Mouse (Mus musculus) adrenal gland, adult (tissue): ENCODE data around the gene Reps2.

ENCODE experiments used
- DNase-seq, 2 experiments: peaks; one replicate each; pipeline ENCODE4 v3.0.0; 2022 to 2023; ENCODE audit warnings: low spot score in 1 of 2; ENCODE audit not compliant: inconsistent age in 2 of 2

Reps2 gene

DNA sequence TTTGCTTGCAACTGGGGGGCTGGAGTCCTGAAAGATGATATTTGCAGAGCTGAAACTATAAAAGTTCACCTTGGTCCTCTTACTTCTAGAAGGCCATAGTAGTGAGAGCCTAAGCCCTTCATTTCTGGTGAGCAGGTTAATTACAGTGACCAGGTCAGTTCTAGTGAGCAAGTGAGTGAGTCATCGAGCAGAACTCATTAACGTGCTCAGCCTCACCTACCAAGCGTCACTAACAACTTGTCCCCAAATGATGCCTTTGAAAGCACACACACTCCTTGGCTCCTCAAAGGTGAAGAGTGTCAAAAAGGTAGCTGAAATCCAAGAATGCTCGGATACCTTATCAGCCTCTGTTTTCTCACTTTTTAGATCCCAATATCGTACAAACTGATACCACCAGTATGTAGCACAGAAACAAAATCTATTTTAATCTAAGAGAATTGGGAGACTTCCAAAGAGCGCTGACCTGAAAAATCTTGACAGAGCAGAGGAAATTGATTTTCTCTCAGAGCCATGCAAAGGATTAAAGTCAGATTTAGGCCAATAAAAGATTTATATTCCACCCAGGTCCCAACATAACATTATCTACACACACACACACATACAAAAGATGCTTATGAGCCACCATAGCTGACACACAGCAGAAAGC lies 53.2 kb downstream of the Reps2 start:
- DNase-seq = no peak

DNA sequence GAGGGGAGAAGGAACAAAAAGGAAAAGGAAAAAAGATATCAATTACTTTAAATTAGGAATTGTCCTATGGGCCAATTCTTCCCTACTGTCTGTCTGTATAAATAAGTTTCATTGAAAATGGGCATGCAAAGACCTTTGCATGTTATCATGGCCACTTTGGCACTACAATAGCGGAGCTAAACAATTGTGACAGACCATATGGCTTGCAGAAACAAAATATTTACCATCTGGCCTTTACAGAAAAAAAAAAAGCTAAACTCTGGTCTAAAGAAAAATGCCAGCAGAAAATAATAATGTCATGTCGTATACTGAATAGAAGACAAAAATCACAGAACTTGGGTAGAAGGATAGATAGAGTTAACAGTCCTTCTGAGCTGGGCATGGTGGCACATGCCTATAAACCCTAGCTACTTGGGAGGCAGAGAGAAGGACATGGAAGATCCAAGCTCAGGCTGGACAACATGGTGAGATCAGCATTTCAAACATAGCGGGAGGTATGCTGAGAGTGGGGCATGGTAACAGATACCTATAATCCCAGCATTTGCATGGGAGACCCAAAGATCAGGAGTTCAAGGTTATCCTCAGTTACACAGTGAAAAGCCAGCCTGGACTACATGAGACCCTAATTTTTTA lies 54.2 kb downstream of the Reps2 start:
- DNase-seq = no peak

DNA sequence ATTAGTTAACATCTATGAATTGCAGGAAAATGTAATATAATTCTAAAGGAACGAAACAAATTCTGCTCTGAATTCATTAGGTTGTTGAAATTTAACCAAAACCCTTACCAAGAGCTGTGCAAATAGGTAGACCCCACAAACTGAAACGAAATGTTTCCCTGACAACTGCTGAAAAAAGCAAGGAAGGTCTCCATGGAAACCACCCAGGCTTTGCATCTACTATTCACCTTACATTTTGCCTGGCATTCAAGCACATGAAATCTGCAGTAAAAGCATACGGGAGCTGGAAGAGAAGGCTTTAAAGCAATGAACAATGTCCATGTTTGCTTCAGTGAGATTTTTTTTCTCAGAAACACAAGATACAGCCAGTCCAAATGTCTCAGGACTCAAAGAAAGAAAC lies 59.1 kb downstream of the Reps2 start:
- no peak for DNase-seq

DNA sequence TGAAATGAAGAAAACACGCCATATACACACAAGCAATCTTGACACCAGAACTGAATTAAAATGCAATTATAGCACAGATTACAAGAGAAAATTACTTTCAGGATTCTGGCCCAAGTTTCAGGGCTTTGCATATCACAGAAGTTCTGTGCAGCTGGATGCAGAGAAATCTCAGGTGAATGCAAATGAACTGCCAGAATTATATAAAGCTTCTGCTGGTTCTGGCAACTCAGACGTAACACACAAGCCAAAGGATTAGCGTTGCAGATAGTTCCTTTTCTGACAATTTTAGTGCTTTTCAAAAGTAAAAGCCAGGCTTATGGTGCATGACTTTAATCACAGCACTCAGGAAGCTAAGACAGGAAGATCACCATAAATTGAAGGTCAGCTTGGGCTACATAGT lies 62.9 kb downstream of the Reps2 start:
- no peak for DNase-seq

DNA sequence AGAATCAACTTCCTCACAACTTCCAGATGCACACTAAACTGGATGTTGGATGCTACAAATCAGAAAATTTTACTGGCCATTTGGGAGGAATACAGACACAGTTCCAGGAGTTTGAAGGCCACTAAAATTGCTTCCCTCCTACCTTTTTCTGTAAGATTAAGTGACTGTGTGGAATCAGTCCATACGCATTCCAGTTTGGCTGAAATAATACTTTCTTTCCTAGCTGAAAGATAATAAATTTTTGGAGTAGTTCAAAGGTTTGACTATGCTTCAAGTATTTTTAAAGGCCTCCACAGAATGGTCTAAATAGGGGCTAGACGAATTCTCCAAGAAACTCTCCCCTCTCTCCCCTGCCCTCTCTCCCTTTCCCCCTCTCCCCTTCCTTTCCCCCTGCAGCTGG lies 75.0 kb downstream of the Reps2 start:
- DNase-seq = no peak

DNA sequence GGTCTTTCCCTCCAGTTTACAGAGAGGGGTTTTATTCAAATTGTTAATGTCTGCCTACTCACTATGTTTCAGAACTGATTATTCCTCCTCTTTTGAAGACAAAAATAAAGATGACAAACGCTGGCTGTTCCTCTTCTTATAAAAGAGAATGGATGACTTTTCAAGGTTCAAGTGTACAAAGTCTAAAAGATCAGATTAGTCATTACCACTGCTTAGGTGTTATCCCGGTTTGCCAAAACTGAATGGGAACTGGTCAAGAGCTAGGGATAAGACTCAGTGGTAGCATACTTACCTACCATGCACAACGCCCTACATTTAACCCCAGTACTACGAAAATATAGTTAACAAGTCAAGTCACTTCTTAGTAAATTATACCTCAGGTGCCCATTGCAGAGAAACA lies 77.9 kb downstream of the Reps2 start:
- no peak for DNase-seq

DNA sequence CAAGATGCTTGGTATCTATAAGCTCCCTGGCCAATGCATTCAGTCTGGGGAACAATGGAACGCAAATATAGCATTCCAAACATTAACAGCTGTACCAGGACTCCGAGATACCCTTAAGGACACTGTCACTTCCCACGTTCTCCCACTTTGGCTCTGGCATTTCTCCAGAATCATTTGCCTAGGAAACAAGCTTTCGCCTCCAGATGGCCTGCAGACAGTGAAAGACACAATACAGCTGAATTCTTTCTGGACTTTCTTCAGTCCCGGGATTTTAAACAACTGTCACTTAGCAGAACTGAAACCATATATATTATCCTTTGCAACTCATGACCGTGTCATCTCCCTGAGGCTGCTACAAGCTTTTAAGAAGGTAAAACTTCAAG lies 87.0 kb downstream of the Reps2 start:
- no peak for DNase-seq

DNA sequence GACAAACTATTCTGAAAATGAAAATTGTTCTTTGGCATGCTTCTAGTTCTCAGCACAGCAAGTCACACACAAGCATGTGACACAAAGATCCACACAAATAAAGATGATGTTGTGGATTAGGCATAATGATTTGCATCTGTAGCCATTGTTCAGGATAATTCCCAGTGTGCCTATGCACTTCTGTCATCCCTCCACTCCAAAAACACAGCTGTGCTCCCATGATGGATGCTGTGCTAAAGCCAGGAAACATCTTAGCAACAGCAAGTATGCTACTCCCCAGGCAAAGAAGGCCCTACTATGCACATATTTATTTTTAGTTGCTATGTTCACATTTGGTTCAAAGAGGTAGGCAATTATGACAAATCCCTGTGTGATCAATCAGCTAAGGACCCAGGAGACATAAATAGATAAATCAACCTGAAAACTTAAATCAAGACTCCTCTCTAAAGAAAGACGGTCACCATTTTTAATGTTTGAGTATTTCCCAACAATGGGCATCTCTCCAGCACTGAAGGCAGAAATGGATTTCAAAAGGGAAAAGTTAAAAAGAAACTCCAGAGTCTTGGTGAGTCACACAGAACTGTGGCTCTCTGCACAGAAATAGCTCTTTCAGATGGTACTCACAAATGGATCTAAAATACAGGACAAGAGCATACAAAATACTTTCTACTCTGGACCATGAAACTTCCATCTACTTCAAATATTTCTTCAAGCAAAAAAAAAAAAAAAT lies 87.6 kb downstream of the Reps2 start:
- DNase-seq = peak in 1 of 2 experiments; percentile 67

DNA sequence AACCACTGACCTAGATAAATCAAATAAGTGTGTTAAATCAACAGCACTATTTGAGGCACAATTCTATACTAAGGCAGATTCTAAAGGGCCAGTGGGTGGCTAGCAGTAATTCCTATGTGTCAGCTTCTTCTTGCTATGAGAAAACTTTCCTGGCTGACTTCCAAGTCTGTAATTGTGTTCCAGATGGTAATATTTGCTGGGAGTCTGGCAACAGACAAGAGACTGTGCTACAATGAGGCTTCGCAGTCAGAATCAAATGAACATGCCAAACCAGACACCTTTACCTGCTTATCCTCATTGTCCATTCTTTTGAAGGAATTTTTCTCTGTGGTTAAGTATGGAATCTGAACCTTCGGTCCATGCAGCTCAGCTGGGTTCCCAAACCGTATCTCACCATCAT lies 88.9 kb downstream of the Reps2 start:
- no peak for DNase-seq

DNA sequence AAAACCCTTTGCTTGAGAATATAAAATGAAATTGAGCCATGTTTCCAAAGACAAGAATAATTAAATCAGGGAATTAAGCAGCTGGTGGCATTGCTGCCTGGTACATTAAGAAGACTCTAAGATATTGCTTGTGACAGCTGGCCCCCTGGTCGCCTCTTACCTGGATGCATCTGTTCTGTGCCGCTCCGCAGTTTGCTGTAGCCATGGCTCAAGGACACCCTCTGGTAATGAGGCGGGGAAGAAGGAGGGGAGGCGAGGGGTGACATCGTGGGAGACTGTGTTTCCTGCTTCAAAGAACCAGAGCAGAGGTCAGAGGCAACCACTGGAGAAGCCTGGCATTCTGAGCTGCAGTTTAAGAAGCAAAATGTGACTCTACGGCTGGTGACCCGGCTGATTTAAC lies 91.1 kb downstream of the Reps2 start:
- DNase-seq = peak in 1 of 2 experiments; percentile 27

DNA sequence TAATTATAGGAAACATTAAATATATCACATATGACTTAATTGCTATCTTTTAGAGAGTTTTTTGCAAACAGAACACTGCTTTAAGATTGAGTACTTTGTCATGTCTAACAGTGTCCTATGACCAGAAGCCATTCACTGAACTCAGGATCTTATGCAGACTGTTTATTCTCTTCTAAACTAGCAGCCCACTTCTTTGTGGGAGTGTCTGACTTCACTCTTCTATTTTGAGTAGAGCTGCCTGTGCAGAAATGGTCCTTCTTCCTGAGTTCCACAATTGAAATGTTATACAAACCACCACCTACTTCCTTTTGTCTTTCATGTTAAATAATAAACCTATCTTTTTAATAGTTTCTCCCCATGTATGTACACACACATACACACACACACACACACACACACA lies 98.4 kb downstream of the Reps2 start:
- DNase-seq = no peak

DNA sequence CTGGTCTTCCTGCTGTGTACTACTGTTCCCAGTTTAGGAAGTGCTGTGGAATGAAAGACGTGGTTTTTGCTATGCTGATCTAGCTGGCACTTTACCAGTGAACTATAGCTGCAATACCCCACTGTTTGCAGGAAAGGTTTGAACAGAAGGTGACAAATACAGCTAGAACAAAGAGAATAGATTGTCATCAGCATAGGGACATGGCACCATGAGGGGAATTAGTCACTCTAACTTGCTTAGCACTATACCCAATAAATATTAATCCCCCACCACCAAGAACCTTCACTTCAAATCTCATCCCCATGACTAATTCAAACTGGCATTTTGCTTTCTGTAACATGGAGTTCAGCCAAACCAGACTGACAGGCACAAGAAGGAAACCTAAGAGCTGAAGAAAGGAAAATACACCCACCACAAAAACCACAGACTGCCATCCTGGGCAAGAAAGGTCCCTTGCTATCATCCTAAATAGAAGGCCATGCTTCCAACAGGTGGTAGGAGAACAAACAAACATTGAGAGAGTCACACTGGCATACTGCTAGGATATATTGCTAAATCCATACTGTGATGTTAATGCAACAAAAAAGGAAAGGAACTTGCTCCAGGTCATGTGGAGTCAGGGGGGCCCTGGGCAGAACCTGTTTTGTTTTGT lies 100.7 kb downstream of the Reps2 start:
- peak; percentile 38 to 68 for DNase-seq

DNA sequence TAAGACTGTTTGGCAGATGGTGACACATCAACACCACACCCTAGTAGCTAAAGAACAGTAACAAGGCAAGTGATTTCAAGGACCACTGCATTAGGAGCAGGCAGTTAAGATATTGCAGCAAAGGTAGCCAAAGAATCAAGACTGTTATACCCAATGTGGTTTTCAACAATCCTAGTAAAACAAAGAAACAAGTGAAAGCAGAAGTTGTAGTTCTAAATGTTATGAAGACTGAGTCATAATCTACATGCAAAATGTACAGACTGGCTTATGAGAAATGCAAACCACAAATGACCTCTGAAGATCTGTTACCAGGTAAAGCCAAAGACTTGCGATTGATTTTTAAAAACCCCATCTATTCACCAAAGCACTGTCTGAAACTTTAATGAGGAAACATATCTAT lies 101.5 kb downstream of the Reps2 start:
- DNase-seq = no peak

DNA sequence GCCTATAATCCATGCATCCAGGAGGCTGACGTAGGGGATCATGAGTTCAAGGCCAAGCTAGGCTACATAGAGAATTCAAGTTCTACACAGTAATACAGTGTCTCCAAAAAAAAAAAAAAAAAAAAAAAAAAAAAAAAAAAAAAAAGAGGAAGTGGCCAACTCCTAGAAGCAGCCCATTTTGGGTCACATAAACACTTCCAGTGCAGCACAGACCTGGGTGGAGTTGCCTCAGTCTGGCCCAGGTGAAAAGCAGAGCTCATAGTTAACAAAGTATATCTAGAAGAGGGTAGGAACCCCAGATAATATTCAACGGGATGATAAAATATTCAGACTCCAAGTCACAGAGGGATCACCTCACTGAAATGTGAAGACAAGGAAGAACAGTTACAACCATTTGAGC lies 112.4 kb downstream of the Reps2 start:
- no peak for DNase-seq

DNA sequence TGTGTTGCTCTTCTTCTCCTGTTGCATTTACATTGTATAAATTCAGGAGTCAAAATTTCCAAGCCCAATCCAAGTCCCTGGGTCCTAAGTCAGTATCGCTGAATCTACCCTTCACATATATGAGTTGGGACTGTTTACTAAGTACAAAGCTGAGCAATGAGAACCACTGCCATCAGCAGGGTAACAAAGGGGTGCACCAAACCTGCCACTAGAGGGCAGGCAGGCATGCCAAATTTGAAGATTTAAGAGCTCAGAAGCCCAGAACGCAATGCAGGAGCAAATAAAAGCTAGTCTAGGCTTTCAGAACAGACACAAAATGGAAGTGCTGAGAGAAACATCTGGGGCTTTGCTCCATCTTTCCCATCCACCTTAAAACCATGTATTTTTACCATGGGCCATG lies 116.2 kb downstream of the Reps2 start:
- DNase-seq = peak; percentile 35 to 71

DNA sequence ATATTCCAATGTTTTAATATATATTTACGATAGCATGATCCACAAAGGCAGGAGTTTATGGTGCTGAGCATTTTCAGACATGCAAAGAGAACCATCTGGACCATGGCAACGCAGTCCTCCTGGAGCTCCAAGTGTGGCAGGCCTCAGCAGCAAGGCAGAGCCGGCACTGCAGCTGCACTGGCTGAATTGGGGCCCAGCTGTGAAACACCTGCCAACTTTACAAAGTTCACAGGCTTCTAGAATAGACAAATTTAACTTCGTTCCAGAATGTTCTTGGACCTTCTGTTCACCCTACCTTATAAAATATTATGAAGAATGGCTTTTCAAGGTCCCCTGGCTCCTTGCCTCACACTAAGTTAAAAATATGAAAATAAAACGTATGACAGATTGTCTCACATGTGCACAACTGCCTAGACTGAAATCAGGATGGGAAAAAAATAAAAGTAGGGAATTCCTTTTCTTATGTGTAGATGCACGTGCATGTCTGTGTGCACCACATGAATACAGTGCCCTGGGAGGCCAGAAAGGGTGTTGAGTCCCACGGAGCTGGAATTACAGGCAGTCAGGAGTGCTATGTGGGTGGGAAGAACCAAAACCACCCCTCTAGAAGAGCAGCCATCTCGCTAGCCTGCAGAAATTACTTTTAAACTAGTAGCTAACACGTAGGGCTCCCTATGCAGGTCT lies 121.5 kb downstream of the Reps2 start:
- DNase-seq = no peak

DNA sequence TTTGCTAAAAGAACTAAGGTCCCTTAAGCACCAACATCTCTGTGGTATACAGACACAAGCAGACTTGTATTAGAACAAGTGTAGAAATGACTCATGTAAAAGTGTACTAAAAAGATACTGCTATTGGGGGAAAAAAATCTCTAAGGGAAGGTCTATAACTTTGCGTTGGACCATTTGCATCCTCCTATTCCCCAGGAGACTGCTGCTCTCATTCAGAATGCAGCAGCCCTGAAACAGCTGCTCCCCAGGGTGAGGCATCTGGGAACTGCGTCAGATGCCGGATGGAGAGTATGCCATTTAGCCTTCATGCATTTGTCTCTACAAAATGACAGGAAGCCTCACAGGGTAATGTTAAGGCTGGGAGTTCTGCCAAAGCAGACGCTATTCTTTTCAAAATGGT lies 122.3 kb downstream of the Reps2 start:
- no peak for DNase-seq

DNA sequence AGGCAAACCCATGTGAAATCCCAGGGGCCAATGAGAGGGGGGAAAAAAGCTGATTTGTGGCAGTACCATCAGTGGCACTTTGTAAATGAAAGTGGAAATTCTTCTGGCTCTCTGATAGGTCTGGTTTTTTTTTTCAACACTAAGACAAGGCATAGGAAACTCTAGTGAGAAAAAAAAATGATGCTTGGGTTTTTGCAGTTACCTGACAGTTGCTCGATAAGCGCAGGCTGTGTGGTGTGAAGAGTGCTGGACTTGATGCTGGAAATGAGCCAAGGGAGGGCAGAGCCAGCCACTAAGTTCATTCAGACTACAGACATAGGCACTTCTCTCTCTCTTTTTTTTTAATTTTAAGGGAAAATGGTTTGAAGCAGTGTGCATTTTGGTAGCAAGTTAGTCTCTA lies 123.1 kb downstream of the Reps2 start:
- DNase-seq = no peak

DNA sequence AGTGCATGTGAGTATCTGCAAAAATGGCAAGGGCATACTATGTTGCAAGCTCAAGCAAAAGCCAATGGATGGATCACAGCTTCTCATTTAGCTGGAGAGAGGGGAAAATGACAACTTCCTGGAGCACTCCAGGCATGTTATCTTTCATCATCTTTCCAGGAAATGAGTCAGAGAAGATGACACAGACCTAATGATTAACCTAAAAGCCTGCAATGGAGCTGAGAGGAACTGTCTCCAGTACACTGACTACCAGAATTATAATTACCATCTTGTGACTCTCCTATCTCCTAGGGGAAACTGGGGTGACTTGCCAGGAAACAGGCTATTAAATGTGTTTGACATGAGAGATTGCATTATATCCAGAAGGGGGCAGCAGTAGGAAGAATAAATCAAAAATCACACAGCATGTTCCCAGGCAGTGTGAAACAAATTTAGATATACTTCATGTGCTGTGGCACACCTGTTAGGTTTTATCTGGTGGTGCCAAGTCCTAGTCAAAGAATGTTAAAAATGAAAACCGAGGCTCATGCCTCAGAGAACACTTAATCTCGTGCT lies 132.9 kb downstream of the Reps2 start:
- DNase-seq = peak in 1 of 2 experiments; percentile 36

DNA sequence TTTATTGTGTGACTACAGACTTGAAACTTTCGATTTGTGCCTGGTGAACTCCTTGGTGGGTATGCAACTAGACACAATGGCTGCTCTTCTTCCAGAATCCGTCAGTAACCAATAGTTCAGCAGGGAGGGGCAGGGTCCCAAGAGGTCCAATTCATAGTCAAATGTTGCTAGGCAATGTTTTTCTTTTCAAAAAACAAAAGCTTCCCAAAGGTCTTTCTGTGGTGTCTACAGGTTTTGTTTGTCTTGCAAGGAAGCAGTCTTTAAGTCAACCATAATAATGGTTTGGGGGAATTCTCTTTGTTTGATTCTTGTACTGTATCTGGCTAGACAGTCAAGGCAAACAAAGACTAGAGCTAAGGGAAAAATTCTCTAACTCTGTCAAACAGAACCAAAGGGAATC lies 138.3 kb downstream of the Reps2 start:
- no peak for DNase-seq

DNA sequence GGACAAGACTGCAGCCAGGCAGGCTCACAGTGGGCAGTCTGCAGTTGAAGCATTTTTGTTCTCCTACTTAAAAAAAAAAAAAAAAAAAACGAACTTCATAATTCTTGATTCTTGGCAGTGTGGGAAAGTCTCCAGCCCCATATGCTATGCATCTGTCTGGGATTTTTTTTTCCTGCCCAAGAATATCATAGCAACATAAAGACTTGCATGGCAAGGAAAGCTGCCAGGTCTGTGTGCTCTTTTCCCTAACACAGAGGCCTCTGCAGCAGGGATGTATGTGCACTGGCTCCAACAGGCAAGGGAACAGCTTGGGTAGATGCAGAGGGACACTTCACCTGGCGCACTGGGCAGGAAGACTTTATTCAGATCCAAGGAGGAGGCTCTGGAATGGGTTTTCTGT lies 140.0 kb downstream of the Reps2 start:
- DNase-seq = no peak
